Mouse (Mus musculus) limb, embryonic 11.5 days (tissue): ENCODE measurements around the gene Parvb. TPM values are rescaled to one million over a fixed set of nuclear protein-coding genes. Genes with fewer than 3 reads are reported as not detected.

Experiments used
- ATAC-seq: fragments of 200-750 bp; cut with Nextera tagmentation; 2 replicates; pipeline ENCODE4 v1.8.0; 2017; ENCODE audit warnings: low read depth; ENCODE audit not compliant: insufficient number of reproducible peaks, low FRiP score, low TSS enrichment
- DNase-seq: peaks from one replicate; pipeline ENCODE4 v3.0.0-alpha.2; 2015; ENCODE audit warnings: low spot score
- H3K27ac ChIP-seq: fragments of 300-500 bp; sonication (generic); replicated peaks from 2 replicates; pipeline ENCODE4 v1.5.1; 2014; ENCODE audit warnings: low read depth, mild to moderate bottlenecking, low read length
- H3K27me3 ChIP-seq: fragments of 300-500 bp; sonication (generic); 2 replicates; pipeline ENCODE4 v1.6.1; 2014; ENCODE audit warnings: mild to moderate bottlenecking, low read length, mixed read lengths; ENCODE audit not compliant: control insufficient read depth, insufficient read depth
- H3K36me3 ChIP-seq: fragments of 300-500 bp; sonication (generic); 2 replicates; pipeline ENCODE4 v1.6.1; 2014; ENCODE audit warnings: mild to moderate bottlenecking, low read length, moderate library complexity, mixed read lengths; ENCODE audit not compliant: control insufficient read depth, insufficient read depth
- H3K4me1 ChIP-seq: fragments of 300-500 bp; sonication (generic); 2 replicates; pipeline ENCODE4 v1.6.1; 2014; ENCODE audit warnings: low read length, mixed read lengths; ENCODE audit not compliant: control insufficient read depth, insufficient read depth
- H3K4me2 ChIP-seq: fragments of 300-500 bp; sonication (generic); 2 replicates; pipeline ENCODE4 v1.6.1; 2014; ENCODE audit warnings: low read depth, mild to moderate bottlenecking, moderate library complexity; ENCODE audit not compliant: severe bottlenecking
- H3K4me3 ChIP-seq: fragments of 300-500 bp; sonication (generic); 2 replicates; pipeline ENCODE4 v1.5.1; 2014; ENCODE audit warnings: low read depth, low read length
- H3K9ac ChIP-seq: fragments of 300-500 bp; sonication (generic); 2 replicates; pipeline ENCODE4 v1.6.1; 2014; ENCODE audit warnings: mild to moderate bottlenecking, low read length
- H3K9me3 ChIP-seq: fragments of 300-500 bp; sonication (generic); 2 replicates; pipeline ENCODE4 v1.6.1; 2016; ENCODE audit warnings: low read length; ENCODE audit not compliant: control insufficient read depth
- WGBS: fragments of 180-500 bp; shearing (Covaris S2); extraction: QIAGEN DNeasy Blood & Tissue Kit; methylation state at CpG from one replicate; pipeline ENCODE4 v1.1.7; 2014; 5-methylcytosine and 5-hydroxymethylcytosine counted together
- polyA plus RNA-seq: library from polyadenylated mRNA; unstranded; fragments of >200 nt; fragmentation: Nextera tagmentation; extraction: Ambion mirVana; gene quantifications from 2 replicates; pipeline ENCODE4 v1.2.1, GENCODE M21; 2014

The Parvb gene
- polyA plus RNA-seq, 1 experiment from 2014 or later = 9.4 TPM

DNA sequence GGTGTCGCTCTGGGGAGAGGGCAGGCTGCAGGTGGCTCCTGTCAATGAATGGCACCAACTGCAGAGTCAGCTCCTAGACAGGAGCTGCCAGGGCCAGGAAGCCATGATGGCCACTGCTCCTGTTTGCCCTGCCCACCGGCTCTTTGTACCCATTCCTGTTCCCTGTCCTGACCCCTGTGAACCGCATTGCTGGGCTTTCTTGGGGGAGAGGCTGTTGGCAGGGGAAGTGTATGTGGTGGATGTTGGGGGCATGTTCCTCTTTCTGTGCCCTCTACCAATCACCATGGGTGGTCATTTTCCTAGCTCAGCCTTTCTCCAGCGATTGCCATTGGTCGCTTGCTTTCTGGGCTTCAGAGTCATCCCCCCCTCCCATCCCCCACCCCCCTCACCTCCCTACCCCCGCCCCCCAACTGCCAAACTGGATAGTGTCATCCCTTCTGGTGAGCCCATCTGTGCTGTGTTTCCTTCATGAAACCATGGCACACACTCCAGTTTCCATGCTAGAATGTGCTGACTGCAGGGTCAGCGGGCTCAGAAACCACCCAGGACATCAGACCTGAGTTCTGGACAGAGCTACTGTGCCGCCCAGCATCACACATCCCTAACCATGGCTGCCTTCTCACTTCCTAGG is 89.8 kb downstream of the Parvb start:
- no peaks in the 10 kb centered on the region for H3K9me3 ChIP-seq
- peaks cover 7% of the 10 kb centered on the region for H3K4me1 ChIP-seq
- no peak overlapping the region for H3K4me2 ChIP-seq
- H3K9ac ChIP-seq = no peak overlapping the region
- DNase-seq (no peak), ATAC-seq (no peak)
- H3K4me3 ChIP-seq = no peak overlapping the region
- no peaks in the 10 kb centered on the region; the same call in 1 of the 2 replicates for H3K36me3 ChIP-seq
- 84% methylated on average over 8 of the region's 8 CpGs for WGBS
- H3K27ac ChIP-seq = no peak overlapping the region
- no peaks in the 10 kb centered on the region for H3K27me3 ChIP-seq

DNA sequence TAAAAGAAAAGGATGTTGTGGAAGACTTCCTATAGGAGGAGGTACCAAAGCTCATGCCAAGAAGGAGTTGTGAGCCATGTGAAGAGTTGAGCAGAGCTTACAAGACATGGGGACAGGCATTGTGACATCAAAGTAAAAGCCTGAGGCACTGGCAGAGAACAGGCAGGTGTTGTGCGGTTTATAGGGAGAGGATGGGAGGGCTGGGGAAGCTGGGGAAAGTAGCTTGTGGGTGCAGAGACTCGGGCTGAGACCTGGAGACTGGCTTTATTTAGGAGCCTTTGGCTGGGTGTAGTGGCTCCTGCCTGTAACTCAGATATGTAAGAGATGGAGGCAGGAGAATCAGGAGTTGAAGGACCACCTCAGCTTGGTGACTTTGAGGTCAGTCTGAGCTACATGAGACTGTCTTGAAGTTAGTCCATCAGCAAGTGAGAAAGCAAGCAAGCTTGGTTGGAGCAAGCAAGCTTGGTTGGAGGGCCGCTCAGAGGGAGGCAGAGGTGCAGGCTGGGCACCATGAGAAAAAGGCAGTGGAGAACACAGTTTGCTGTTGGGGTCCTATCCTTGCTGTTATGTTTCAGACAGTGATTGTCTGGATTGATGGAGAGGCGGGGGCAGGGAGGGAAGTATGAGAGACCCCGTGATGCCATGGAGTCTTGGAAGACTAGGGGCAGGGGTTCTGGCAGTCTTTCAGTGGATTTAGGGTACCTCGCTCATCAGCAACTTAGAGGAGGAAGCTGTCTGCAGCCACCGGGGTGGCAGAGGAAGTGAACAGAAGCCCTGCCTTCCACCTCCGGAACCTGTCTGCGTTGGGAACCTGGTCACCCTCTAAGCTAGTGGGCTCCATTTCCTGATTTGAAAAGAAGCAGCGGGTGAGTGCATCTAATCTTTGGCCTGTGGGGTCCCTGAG is 92.4 kb downstream of the Parvb start, which contains the start of gene Parvg:
Gene Parvg, plus strand, starts transcription at position 61 of the 904 bp plus-strand sequence.
- peaks cover 7% of the 10 kb centered on the region for H3K4me1 ChIP-seq
- H3K36me3 ChIP-seq = no peaks in the 10 kb centered on the region
- H3K4me3 ChIP-seq = no peak within 1 kb of the TSS
- no peaks in the 10 kb centered on the region for H3K27me3 ChIP-seq
- WGBS = 72% methylated on average over 10 of the region's 10 CpGs
- no peaks in the 10 kb centered on the region for H3K9me3 ChIP-seq
- no peak for ATAC-seq
- no peak for DNase-seq
- H3K27ac ChIP-seq = no peak within 1 kb of the TSS
- no peak within 1 kb of the TSS for H3K4me2 ChIP-seq
- no peak within 1 kb of the TSS for H3K9ac ChIP-seq

DNA sequence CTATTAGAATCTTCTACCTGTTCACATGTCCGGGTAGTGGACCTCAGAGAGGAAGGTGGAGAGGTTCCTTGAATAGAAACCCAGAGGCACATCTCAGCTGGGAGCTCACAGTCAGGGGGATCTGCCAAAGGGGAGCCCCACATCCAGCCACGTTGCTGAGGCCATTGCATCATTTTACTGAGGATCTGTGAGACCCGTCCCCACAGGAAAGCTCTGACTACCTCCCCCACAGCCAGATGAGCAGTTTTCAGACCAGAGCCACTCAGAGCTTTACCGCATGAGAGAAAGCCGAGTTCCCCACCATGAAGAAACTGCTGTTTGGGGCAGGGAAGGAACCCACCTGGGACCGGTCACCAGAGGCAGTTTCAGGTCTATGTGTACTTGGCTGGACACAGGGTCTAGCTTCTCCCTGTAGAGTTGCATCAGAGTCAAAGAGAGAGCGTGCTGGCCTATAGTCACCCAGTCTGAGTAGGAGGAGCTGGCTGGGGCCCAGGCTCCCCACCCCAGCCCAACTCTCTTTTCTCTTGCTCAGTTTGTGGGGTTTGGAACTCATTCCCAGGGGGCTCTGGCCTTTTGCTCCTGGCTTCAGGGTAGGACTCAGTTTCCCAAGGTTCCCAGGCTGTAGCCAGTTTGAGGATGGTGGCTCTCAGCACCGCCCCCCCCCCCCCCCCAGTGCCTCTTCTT is 93.2 kb downstream of the Parvb start:
- no peak overlapping the region for H3K4me2 ChIP-seq
- no peaks in the 10 kb centered on the region for H3K9me3 ChIP-seq
- WGBS = 70% methylated on average over 8 of the region's 8 CpGs
- peaks cover 7% of the 10 kb centered on the region for H3K4me1 ChIP-seq
- H3K36me3 ChIP-seq = no peaks in the 10 kb centered on the region
- ATAC-seq (no peak), DNase-seq (no peak)
- H3K9ac ChIP-seq = no peak overlapping the region
- H3K4me3 ChIP-seq = no peak overlapping the region
- no peak overlapping the region for H3K27ac ChIP-seq
- no peaks in the 10 kb centered on the region for H3K27me3 ChIP-seq

DNA sequence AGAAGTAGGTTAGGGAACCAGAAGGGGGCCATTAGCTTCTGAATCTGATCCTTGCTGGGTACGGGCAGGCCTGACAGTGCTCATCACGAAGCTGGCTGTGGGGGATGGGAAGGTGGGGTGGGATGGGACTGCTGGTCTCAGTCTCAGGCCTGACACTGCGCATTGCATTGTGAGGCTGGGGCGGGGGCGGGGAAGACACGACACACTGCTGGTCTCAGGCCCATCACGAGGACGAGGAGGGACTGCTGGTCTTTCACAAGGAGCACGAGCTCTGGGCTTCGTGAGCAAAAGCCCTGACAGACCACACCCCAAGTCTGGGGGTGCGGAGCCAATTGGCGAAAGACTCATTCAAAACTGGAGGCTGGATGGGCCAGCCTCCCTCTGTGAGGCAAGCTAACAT is 93.9 kb downstream of the Parvb start:
- no peak for DNase-seq
- ATAC-seq = no peak
- Histone ChIP-seq H3K27ac (no peak overlapping the region), H3K4me1 (0 out of 2 replicates have a peak, but pooled peaks cover 3% of the 10 kb centered on the region), H3K9ac (no peak overlapping the region), H3K4me3 (no peak overlapping the region), H3K36me3 (no peaks in the 10 kb centered on the region), H3K9me3 (no peaks in the 10 kb centered on the region), H3K4me2 (no peak overlapping the region), H3K27me3 (no peaks in the 10 kb centered on the region)
- 44% methylated on average over 12 of the region's 12 CpGs for WGBS

DNA sequence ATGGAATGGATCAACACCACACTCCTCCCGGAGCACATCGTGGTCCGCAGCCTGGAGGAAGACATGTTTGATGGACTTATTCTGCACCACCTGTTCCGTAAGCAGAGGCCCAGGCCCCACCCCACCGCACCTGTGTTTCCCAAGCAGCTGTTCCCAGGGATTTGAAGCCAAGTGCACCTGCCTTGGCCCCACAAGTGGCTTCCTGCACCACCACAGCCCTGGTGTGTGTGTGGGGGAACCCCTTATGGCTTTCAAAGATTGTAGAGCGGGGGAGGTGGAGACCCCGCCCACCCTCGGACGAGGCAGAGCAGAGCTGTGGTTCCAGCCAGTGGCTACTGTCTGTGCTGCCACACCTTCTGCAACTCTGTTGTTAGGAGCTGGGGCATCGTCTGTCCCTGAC is 97.0 kb downstream of the Parvb start:
- no peaks in the 10 kb centered on the region for H3K9me3 ChIP-seq
- no peak overlapping the region for H3K27ac ChIP-seq
- ATAC-seq = no peak
- H3K4me1 ChIP-seq = 0 out of 2 replicates have a peak, but pooled peaks cover 3% of the 10 kb centered on the region
- H3K4me2 ChIP-seq = no peak overlapping the region
- no peaks in the 10 kb centered on the region for H3K36me3 ChIP-seq
- H3K4me3 ChIP-seq = no peak overlapping the region
- H3K27me3 ChIP-seq = no peaks in the 10 kb centered on the region
- 83% methylated on average over 10 of the region's 10 CpGs for WGBS
- DNase-seq = no peak
- H3K9ac ChIP-seq = no peak overlapping the region

DNA sequence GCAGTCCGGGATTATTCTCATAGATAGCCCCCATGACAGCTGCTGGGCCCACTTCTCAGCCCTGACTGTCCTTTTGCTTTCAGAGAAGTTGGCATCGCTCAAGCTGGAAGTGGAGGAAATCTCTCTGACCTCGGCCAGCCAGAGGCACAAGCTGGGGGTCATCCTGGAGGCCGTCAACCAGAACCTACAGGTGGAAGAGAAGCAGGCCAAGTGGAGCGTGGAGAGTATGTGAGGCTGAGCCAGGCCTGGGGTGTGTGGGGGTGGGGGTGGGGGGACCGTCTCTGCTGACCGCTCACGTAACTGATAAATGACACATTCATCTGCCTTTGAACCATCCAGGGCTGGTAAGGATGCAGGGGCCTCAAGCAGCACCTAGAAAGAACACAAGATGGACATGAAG is 98.1 kb downstream of the Parvb start:
- H3K9ac ChIP-seq = no peak overlapping the region
- no peaks in the 10 kb centered on the region for H3K9me3 ChIP-seq
- 0 out of 2 replicates have a peak, but pooled peaks cover 3% of the 10 kb centered on the region for H3K4me1 ChIP-seq
- no peaks in the 10 kb centered on the region for H3K27me3 ChIP-seq
- no peak for ATAC-seq
- H3K27ac ChIP-seq = no peak overlapping the region
- WGBS = 85% methylated on average over 8 of the region's 8 CpGs
- no peak for DNase-seq
- H3K36me3 ChIP-seq = no peaks in the 10 kb centered on the region
- H3K4me3 ChIP-seq = no peak overlapping the region
- no peak overlapping the region for H3K4me2 ChIP-seq

DNA sequence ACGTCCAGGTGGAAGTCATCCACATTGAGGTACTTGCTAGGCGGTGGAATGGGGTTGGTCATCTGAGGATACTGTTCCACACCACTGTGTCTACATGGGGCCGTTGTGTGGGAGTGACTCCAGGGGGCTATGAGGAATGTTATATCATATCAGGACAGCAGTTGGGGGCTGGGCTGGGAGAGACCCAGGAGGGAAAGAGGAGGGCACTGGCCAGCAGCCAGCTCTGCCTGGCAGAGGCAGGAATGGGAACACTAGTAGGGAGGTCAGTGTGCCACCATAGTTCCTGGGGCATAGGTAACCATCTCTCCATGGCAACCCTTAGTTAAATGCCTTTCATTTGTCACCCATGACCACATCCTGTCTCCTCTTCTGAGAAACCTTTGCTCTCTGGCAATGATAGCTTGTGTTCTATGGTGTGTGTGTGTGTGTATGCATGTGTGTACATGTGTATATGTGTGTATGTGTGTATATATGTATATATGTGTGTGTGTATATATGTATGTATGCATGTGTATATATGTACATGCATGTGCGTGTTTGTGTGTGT is 99.3 kb downstream of the Parvb start:
- no peak overlapping the region for H3K9ac ChIP-seq
- 79% methylated on average over 4 of the region's 4 CpGs for WGBS
- no peak overlapping the region for H3K4me3 ChIP-seq
- no peaks in the 10 kb centered on the region for H3K4me1 ChIP-seq
- no peak for ATAC-seq
- no peaks in the 10 kb centered on the region for H3K27me3 ChIP-seq
- no peak overlapping the region for H3K27ac ChIP-seq
- H3K4me2 ChIP-seq = no peak overlapping the region
- no peaks in the 10 kb centered on the region for H3K9me3 ChIP-seq
- no peaks in the 10 kb centered on the region for H3K36me3 ChIP-seq
- DNase-seq = no peak

DNA sequence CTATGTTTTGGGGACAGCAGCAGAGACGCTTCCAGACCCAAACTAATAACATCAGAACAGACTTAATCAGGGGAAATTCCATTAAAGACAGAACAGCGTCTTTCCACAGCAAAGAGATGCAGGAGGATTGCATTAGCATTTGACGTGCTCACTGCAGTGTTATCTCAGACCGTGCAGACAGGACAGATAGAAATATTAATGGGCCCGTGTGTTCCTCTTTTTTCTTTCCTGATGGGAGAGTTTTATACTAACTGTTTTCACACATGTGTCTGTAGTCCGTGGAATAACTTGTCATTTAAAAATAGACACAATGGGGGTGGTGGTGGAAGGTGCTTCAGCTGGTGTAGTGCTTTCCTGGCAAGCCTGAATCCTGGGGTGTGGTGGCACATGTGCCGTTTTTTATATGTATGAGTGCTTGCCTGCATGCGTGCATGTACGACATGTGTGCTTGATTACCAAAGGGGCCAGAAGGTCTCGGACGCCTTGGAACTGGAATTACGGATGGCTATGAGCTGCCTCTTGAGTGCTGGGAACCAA is 104.5 kb downstream of the Parvb start:
- no peaks in the 10 kb centered on the region for H3K27me3 ChIP-seq
- H3K9ac ChIP-seq = no peak overlapping the region
- no peaks in the 10 kb centered on the region for H3K36me3 ChIP-seq
- DNase-seq (peak; percentile 39), ATAC-seq (no peak)
- no peak overlapping the region for H3K4me2 ChIP-seq
- WGBS = 51% methylated on average over 12 of the region's 12 CpGs
- H3K27ac ChIP-seq = no peak overlapping the region
- no peaks in the 10 kb centered on the region for H3K9me3 ChIP-seq
- H3K4me3 ChIP-seq = no peak overlapping the region
- no peaks in the 10 kb centered on the region for H3K4me1 ChIP-seq
